Mouse (Mus musculus) neutrophil, adult 65 days (primary cell): ENCODE measurements around the gene Copb1. TPM values are rescaled to one million over a fixed set of nuclear protein-coding genes. Genes with fewer than 3 reads are reported as not detected.

Experiments used
- total RNA-seq: library from RNA; stranded (reverse); gene quantifications from 2 replicates; pipeline ENCODE4 v1.2.4, GENCODE M21; 2023

Copb1 gene
- 64.7 and 69.2 TPM in 2 replicates for total RNA-seq

DNA sequence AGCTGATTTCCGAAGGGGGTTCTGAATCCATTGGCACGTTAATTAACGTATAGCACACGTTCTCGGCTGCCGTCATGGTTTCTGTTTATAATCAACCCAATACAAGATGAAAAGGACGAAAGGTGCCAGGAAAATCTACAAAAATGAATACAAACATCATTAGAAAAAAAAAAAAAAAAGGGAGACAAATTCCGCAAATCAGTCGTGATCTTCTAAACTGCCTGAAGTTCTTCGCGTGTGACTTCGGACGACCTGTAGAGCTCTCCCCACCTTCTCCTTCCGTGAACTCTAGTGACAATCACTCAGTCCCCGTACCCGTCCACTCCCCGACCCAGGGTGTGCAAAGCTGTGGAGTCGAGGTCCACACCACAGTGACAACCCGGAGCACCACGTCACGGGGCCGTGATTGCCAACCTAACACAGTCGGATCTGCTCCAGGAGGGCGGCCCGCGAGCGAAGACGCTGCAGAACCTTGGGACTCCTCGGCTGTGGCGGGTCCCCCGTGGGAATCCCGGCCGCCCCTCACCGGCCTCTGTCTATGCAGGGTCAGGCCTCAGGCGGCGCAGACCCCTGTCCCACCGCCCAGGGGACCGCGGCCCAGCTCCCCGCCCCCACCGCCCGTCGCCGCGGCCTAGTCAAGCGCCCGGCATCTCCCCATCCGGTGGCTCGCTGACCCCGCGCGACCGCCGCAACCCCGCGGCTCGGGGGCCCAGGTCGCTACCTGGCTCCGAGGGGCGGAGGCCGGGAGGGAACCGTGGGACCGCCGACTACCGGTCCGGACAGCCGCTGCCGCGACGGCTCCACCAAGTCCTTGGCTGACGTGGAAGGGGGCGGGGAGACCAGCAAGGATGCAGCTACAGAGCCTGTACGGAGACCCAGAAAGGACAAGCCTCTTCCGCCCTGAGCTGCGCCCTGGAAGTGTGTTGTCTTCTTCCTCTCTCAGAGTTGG is at the start of gene Copb1:
Copb1 (minus strand) TSS at position 827 of the 949 bp plus-strand sequence.

DNA sequence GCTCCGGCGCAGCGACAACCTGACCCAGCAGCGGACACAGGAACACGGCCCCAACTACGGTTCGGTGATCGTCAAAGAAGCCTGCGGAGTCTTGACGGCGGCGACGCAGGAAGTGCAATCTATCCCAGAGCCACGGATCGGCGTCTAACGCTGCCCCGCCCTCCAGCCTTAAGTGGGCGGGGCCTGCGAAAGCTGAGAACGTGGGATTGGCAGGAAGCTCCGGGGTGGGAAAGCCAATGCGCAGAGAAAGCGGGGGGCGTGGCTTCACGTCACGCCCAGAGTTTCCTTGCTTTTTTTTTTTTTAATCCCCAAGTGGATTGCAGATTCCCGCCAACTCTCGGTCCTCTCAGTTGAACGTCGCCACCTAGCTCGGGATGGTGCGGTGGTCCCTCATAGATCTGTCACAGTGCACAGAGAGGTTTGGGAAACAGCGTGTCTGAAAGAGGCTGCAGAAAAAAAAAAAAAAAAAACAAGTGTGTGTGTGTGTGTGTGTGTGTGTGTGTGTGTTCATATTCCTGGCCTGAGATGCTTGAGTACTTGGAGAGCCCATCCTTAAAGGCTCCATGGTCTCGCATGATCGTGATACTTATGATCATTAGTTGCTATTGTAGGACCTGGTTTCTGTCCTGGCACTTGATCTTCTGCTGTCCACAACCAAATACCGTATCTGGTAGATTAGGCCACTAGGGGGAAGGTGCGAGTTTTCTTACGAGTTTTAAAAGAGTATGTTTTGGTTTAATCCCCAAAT is 21.7 kb upstream of the Copb1 start, which contains the start of gene Psma1:
Psma1 (minus strand) TSS at position 114 of the 748 bp plus-strand sequence.

Other genes with a start within 250 kb of the Copb1 start
- gene Rras2, start 136.9 kb downstream of the Copb1 start, total RNA-seq = 1.2 and 1.4 TPM in 2 replicates
- gene Psma1, start 21.4 kb upstream of the Copb1 start, total RNA-seq = 94.7 and 103 TPM in 2 replicates
- gene Pde3b, start 160.6 kb upstream of the Copb1 start, total RNA-seq = 3.8 and 8.0 TPM in 2 replicates